9 mouse cellular contexts compared by ENCODE assay signal in genomic region chr4:142060455-142061378, GRCm38 (mm10). TPM values are rescaled to one million over a fixed set of nuclear protein-coding genes. Genes with fewer than 3 reads are reported as not detected.
A peak's percentile ranks its signal among the peaks of the same experiment; 100 is the strongest.
DNase-seq lines count a peak whose midpoint lies in the region; ATAC-seq and TF ChIP-seq lines count a peak whose summit lies in the region.
"Had no signal": no experiment of that assay in that cellular context is flagged by ENCODE, and none has a peak within 500 bp of the region (broad histone marks: within the 10 kb centered on the region; RNA-seq: fewer than 3 reads in every experiment).

No protein-coding gene starts in this region.

- no peak overlapping the region for H3K4me2 ChIP-seq in liver, postnatal 0 days (ENCODE audit: low read depth, low read length)
- H3K4me2 ChIP-seq in liver, embryonic 11.5 days = no peak overlapping the region
- H3K4me2 ChIP-seq in heart, embryonic 15.5 days = no peak overlapping the region
- H3K4me2 ChIP-seq in limb, embryonic 14.5 days (replicated peaks; ENCODE audit: low read depth, low read length, severe bottlenecking) = no peak overlapping the region

- H3K9me3 ChIP-seq in liver, postnatal 0 days (ENCODE audit: low read length) = no peaks in the 10 kb centered on the region
- no peaks in the 10 kb centered on the region for H3K9me3 ChIP-seq in liver, embryonic 11.5 days (ENCODE audit: control insufficient read depth, low read length)
- H3K9me3 ChIP-seq in heart, embryonic 15.5 days (replicated peaks) = no peaks in the 10 kb centered on the region
- no peaks in the 10 kb centered on the region for H3K9me3 ChIP-seq in limb, embryonic 14.5 days (ENCODE audit: control insufficient read depth, low read length)

- H3K27ac ChIP-seq in liver, postnatal 0 days (ENCODE audit: low read depth) = peak overlapping the region; percentile 55; the same call in 1 of the 2 replicates
- H3K27ac ChIP-seq in liver, embryonic 11.5 days (ENCODE audit: low read depth, low read length) = no peak overlapping the region
- peak overlapping the region; percentile 68 for H3K27ac ChIP-seq in heart, embryonic 15.5 days
- H3K27ac ChIP-seq in limb, embryonic 14.5 days (replicated peaks; ENCODE audit: low read depth, low read length) = no peak overlapping the region
- H3K27ac ChIP-seq: left cerebral cortex, adult 2 months had no signal

- no peak for DNase-seq in liver, postnatal 0 days
- DNase-seq in liver, embryonic 11.5 days (ENCODE audit: low spot score) = no peak
- peak; percentile 99 for DNase-seq in cerebellum, adult 9-10 months
- peak; percentile 52 for DNase-seq in limb, embryonic 14.5 days (ENCODE audit: low spot score)
- DNase-seq in liver = no peak
- DNase-seq in frontal cortex, adult 2 months (ENCODE audit: extremely low spot score in 1 of 2, low spot score in 1 of 2) = no peak

- TF ChIP-seq EP300 in liver, postnatal 0 days (IDR thresholded peaks at IDR 0.05; ENCODE audit: low read depth) = no peak

- no peak for TF ChIP-seq CTCF in liver, postnatal 0 days (IDR thresholded peaks at IDR 0.05; ENCODE audit: low read depth)

- 71% methylated on average over 18 of the region's 18 CpGs for WGBS in liver, postnatal 0 days (ENCODE audit: insufficient replicate concordance)
- 70% methylated on average over 18 of the region's 18 CpGs for WGBS in liver, embryonic 11.5 days
- 56% methylated on average over 18 of the region's 18 CpGs for WGBS in heart, embryonic 15.5 days
- 30% methylated on average over 18 of the region's 18 CpGs for WGBS in limb, embryonic 14.5 days

- H3K4me1 ChIP-seq in liver, postnatal 0 days (ENCODE audit: insufficient read depth) = peaks cover 37% of the 10 kb centered on the region
- peaks cover 14% of the 10 kb centered on the region for H3K4me1 ChIP-seq in liver, embryonic 11.5 days (replicated peaks; ENCODE audit: control insufficient read depth, insufficient read depth, low read length)
- peaks cover 59% of the 10 kb centered on the region for H3K4me1 ChIP-seq in heart, embryonic 15.5 days (replicated peaks)
- H3K4me1 ChIP-seq in limb, embryonic 14.5 days (ENCODE audit: control insufficient read depth, insufficient read depth, low read length) = peaks cover 23% of the 10 kb centered on the region

- no peak for ATAC-seq in liver, postnatal 0 days
- ATAC-seq in liver, embryonic 11.5 days (replicated peaks; ENCODE audit: low FRiP score) = no peak
- ATAC-seq in heart, embryonic 15.5 days (replicated peaks; ENCODE audit: insufficient number of reproducible peaks, insufficient read depth, low FRiP score, low read depth) = 0 out of 2 replicates have a peak, but pooled peaks have one; percentile 15
- peak; percentile 79 for ATAC-seq in limb, embryonic 14.5 days (ENCODE audit: low FRiP score, low read depth)
- no peak for ATAC-seq in inflammation-experienced regulatory T-cells, adult 6 months

- H3K4me3 ChIP-seq in liver, postnatal 0 days (ENCODE audit: low read depth, low read length) = no peak overlapping the region
- H3K4me3 ChIP-seq in liver, embryonic 11.5 days (ENCODE audit: low read depth, low read length) = no peak overlapping the region
- no peak overlapping the region for H3K4me3 ChIP-seq in heart, embryonic 15.5 days
- no peak overlapping the region for H3K4me3 ChIP-seq in limb, embryonic 14.5 days (replicated peaks; ENCODE audit: low read length)
- H3K4me3 ChIP-seq: left cerebral cortex, adult 2 months had no signal

- H3K36me3 ChIP-seq in liver, postnatal 0 days (replicated peaks; ENCODE audit: insufficient read depth, low read length) = no peaks in the 10 kb centered on the region
- no peaks in the 10 kb centered on the region for H3K36me3 ChIP-seq in liver, embryonic 11.5 days (ENCODE audit: control insufficient read depth, insufficient read depth, low read length)
- H3K36me3 ChIP-seq in heart, embryonic 15.5 days = no peaks in the 10 kb centered on the region
- no peaks in the 10 kb centered on the region for H3K36me3 ChIP-seq in limb, embryonic 14.5 days (ENCODE audit: control insufficient read depth, insufficient read depth, low read length)

- H3K9ac ChIP-seq in liver, postnatal 0 days (replicated peaks) = no peak overlapping the region
- no peak overlapping the region for H3K9ac ChIP-seq in liver, embryonic 11.5 days (ENCODE audit: low read depth, low read length)
- no peak overlapping the region for H3K9ac ChIP-seq in heart, embryonic 15.5 days
- H3K9ac ChIP-seq in limb, embryonic 14.5 days (ENCODE audit: low read depth, low read length, severe bottlenecking) = no peak overlapping the region

- no peak for TF ChIP-seq POLR2A in limb, embryonic 14.5 days (IDR thresholded peaks at IDR 0.05; ENCODE audit: borderline replicate concordance, extremely low read depth, insufficient read depth, insufficient read length)

- no peaks in the 10 kb centered on the region for H3K27me3 ChIP-seq in liver, postnatal 0 days (ENCODE audit: insufficient read depth, low read length)
- H3K27me3 ChIP-seq in liver, embryonic 11.5 days (replicated peaks; ENCODE audit: control insufficient read depth, insufficient read depth, low read length) = no peaks in the 10 kb centered on the region
- no peaks in the 10 kb centered on the region for H3K27me3 ChIP-seq in heart, embryonic 15.5 days
- H3K27me3 ChIP-seq in limb, embryonic 14.5 days (ENCODE audit: control insufficient read depth, insufficient read depth, low read length) = no peaks in the 10 kb centered on the region

RNA-seq across cellular contexts. Expression of gene Tmem51, which starts 23.4 kb away (rescaled TPM):
- 13.7 and 15.7 TPM in 2 replicates for polyA plus RNA-seq in liver, postnatal 0 days (2015; fragmentation: Nextera tagmentation; extraction: Ambion mirVana)
- 16.7 and 17.7 TPM in 2 replicates for polyA plus RNA-seq in liver, embryonic 11.5 days (2014; fragmentation: Nextera tagmentation; extraction: Ambion mirVana)
- polyA plus RNA-seq in heart, embryonic 15.5 days (2015; fragmentation: Nextera tagmentation; extraction: Ambion mirVana) = 36.7 and 40.7 TPM in 2 replicates
- 11.6 and 12.0 TPM in 2 replicates for polyA plus RNA-seq in limb, embryonic 14.5 days (2012; rRNA removed)
- 18.8 and 19.2 TPM in 2 replicates for polyA plus RNA-seq in limb, embryonic 14.5 days (2014; fragmentation: Nextera tagmentation; extraction: Ambion mirVana)
- polyA plus RNA-seq in inflammation-experienced regulatory T-cells, adult 6 months (2017; shearing (Covaris generic)) = 1 to 10 TPM in 1 of 3 experiments, under 1 TPM in 2; 0.17 to 1.4 (median 0.50) TPM
- polyA plus RNA-seq in frontal cortex, adult 2 months (2012; rRNA removed) = 6.7 and 9.5 TPM in 2 replicates

RNA-seq across cellular contexts. Expression of gene Fhad1, which starts 45.8 kb away (rescaled TPM):
- 0.71 and 1.0 TPM in 2 replicates for polyA plus RNA-seq in liver, postnatal 0 days (2015; fragmentation: Nextera tagmentation; extraction: Ambion mirVana)
- 0.69 and 1.8 TPM in 2 replicates for polyA plus RNA-seq in liver, embryonic 11.5 days (2014; fragmentation: Nextera tagmentation; extraction: Ambion mirVana)
- 2.7 and 2.8 TPM in 2 replicates for polyA plus RNA-seq in heart, embryonic 15.5 days (2015; fragmentation: Nextera tagmentation; extraction: Ambion mirVana)
- 1.8 and 2.7 TPM in 2 replicates for polyA plus RNA-seq in limb, embryonic 14.5 days (2012; rRNA removed)
- polyA plus RNA-seq in limb, embryonic 14.5 days (2014; fragmentation: Nextera tagmentation; extraction: Ambion mirVana) = 2.8 and 3.1 TPM in 2 replicates
- polyA plus RNA-seq in inflammation-experienced regulatory T-cells, adult 6 months (2017; shearing (Covaris generic)) = 1 to 10 TPM in 2 of 3 experiments, not detected in 1; 2.2 to 2.6 TPM
- polyA plus RNA-seq in frontal cortex, adult 2 months (2012; rRNA removed) = 9.5 and 9.8 TPM in 2 replicates

Comparison
In these comparisons a context has a peak if more than half of its experiments do, and no peak if none do; other contexts are left out.
1. H3K27ac ChIP-seq: peak in liver, postnatal 0 days (single experiment) and heart, embryonic 15.5 days (single experiment); none in liver, embryonic 11.5 days (single experiment) and limb, embryonic 14.5 days (single experiment).
2. ATAC-seq: peak in heart, embryonic 15.5 days (single experiment) and limb, embryonic 14.5 days (single experiment); none in liver, postnatal 0 days (single experiment), liver, embryonic 11.5 days (single experiment) and inflammation-experienced regulatory T-cells, adult 6 months (single experiment).
3. DNase-seq: peak in cerebellum, adult 9-10 months (single experiment) and limb, embryonic 14.5 days (single experiment); none in liver, postnatal 0 days (single experiment), liver, embryonic 11.5 days (single experiment), liver (single experiment) and frontal cortex, adult 2 months (0 of 2).